Mouse (Mus musculus): ENCODE measurements at regions not wholly inside any gene's neighbourhood (a gene's known extent, or its start where the extent isn't known, plus 50 kb on each side); places are given as distances from the start of the nearest gene placed in this dataset.

GRCm38 (mm10) chr4:95389647-95390046 lies 167.7 kb upstream of the Fggy start:
- no peak for DNase-seq (ENCODE audit: low spot score in 2 of 2)

GRCm38 (mm10) chr4:95390549-95390948 lies 166.8 kb upstream of the Fggy start:
- no peak for DNase-seq (ENCODE audit: low spot score in 2 of 2)

- no peak for DNase-seq (ENCODE audit: low spot score in 2 of 2)
Measured at GRCm38 (mm10) chr4:95395746-95396145, 161.6 kb upstream of the Fggy start.

- DNase-seq (ENCODE audit: low spot score in 2 of 2) = no peak
Measured at GRCm38 (mm10) chr4:95398301-95398700, 159.0 kb upstream of the Fggy start.

- DNase-seq (ENCODE audit: low spot score in 2 of 2) = no peak
Measured at GRCm38 (mm10) chr4:95402273-95402672, 155.0 kb upstream of the Fggy start.

GRCm38 (mm10) chr4:95417075-95417474 lies 140.2 kb upstream of the Fggy start:
- DNase-seq (ENCODE audit: low spot score in 2 of 2) = no peak

GRCm38 (mm10) chr4:95426563-95426962 lies 130.7 kb upstream of the Fggy start:
- DNase-seq (ENCODE audit: low spot score in 2 of 2) = no peak

GRCm38 (mm10) chr4:95434543-95434942 lies 122.8 kb upstream of the Fggy start:
- DNase-seq (ENCODE audit: low spot score in 2 of 2) = no peak

- DNase-seq (ENCODE audit: low spot score in 2 of 2) = no peak
Measured at GRCm38 (mm10) chr4:95435080-95435479, 122.2 kb upstream of the Fggy start.

GRCm38 (mm10) chr4:95439834-95440233 lies 117.5 kb upstream of the Fggy start:
- no peak for DNase-seq (ENCODE audit: low spot score in 2 of 2)

GRCm38 (mm10) chr4:95443854-95444811 lies 113.2 kb upstream of the Fggy start:
- no peak for DNase-seq (ENCODE audit: low spot score in 2 of 2)

- DNase-seq (ENCODE audit: low spot score in 2 of 2) = no peak
Measured at GRCm38 (mm10) chr4:95450286-95450685, 107.0 kb upstream of the Fggy start.

GRCm38 (mm10) chr4:95451831-95452230 lies 105.5 kb upstream of the Fggy start:
- no peak for DNase-seq (ENCODE audit: low spot score in 2 of 2)

GRCm38 (mm10) chr4:95456318-95456717 lies 101.0 kb upstream of the Fggy start:
- no peak for DNase-seq (ENCODE audit: low spot score in 2 of 2)

- DNase-seq (ENCODE audit: low spot score in 2 of 2) = no peak
Measured at GRCm38 (mm10) chr4:95456943-95457342, 100.4 kb upstream of the Fggy start.

- no peak for DNase-seq (ENCODE audit: low spot score in 2 of 2)
Measured at GRCm38 (mm10) chr4:95462476-95462875, 94.8 kb upstream of the Fggy start.

GRCm38 (mm10) chr4:95463082-95463825 lies 94.1 kb upstream of the Fggy start:
- DNase-seq (ENCODE audit: low spot score in 2 of 2) = no peak

- no peak for DNase-seq (ENCODE audit: low spot score in 2 of 2)
Measured at GRCm38 (mm10) chr4:95466647-95467046, 90.7 kb upstream of the Fggy start.

GRCm38 (mm10) chr4:95467526-95467925 lies 89.8 kb upstream of the Fggy start:
- DNase-seq (ENCODE audit: low spot score in 2 of 2) = no peak

- DNase-seq (ENCODE audit: low spot score in 2 of 2) = no peak
Measured at GRCm38 (mm10) chr4:95474726-95475406, 82.4 kb upstream of the Fggy start.

- no peak for DNase-seq (ENCODE audit: low spot score in 2 of 2)
Measured at GRCm38 (mm10) chr4:95476071-95476724, 81.1 kb upstream of the Fggy start.

GRCm38 (mm10) chr4:95483571-95483970 lies 73.7 kb upstream of the Fggy start:
- DNase-seq (ENCODE audit: low spot score in 2 of 2) = no peak
